Comparison of ENCODE assay signal across 11 mouse cellular contexts in genomic region chr2:74727640-74728302, GRCm38 (mm10). TPM values are rescaled to one million over a fixed set of nuclear protein-coding genes. Genes with fewer than 3 reads are reported as not detected.
A peak's percentile ranks its signal among the peaks of the same experiment; 100 is the strongest.
DNase-seq lines count a peak whose midpoint lies in the region; ATAC-seq lines count a peak whose summit lies in the region.
"Had no signal": no experiment of that assay in that cellular context is flagged by ENCODE, and none has a peak within 500 bp of the region (broad histone marks: within the 10 kb centered on the region; RNA-seq: fewer than 3 reads in every experiment).

No protein-coding gene starts in this region.

- peaks cover 100% of the 10 kb centered on the region for H3K27me3 ChIP-seq in forebrain, embryonic 10.5 days (ENCODE audit: poor library complexity, severe bottlenecking)
- peaks cover 92% of the 10 kb centered on the region for H3K27me3 ChIP-seq in forebrain, embryonic 16.5 days (replicated peaks; ENCODE audit: control insufficient read depth, insufficient read depth, low read length)
- peaks cover 95% of the 10 kb centered on the region for H3K27me3 ChIP-seq in hindbrain, embryonic 13.5 days
- no peaks in the 10 kb centered on the region for H3K27me3 ChIP-seq in neural tube, embryonic 12.5 days (replicated peaks)

- DNase-seq in forebrain, embryonic 10.5 days (ENCODE audit: extremely low spot score, low spot score), result no peak
- peak; percentile 60 to 72 for DNase-seq in kidney, postnatal 4 days
- DNase-seq in kidney, postnatal 10 days, result no peak
- DNase-seq in testis, postnatal 14 days (ENCODE audit: low spot score), result no peak
- DNase-seq in c-Kit-positive CD71-positive TER-119-positive erythroid progenitor cells, embryonic 14.5 days (ENCODE audit: low spot score), result no peak
- DNase-seq: spleen, adult 18-20 months had no signal

- no peak overlapping the region for H3K27ac ChIP-seq in forebrain, embryonic 10.5 days
- no peak overlapping the region for H3K27ac ChIP-seq in forebrain, embryonic 16.5 days (ENCODE audit: low read length)
- H3K27ac ChIP-seq in hindbrain, embryonic 13.5 days, result peak overlapping the region; percentile 97
- peak overlapping the region; percentile 93 for H3K27ac ChIP-seq in neural tube, embryonic 12.5 days
- H3K27ac ChIP-seq: forebrain, embryonic 15.5 days had no signal

- no peak for ATAC-seq in forebrain, embryonic 16.5 days
- peak; percentile 41; the same call in 1 of the 2 replicates for ATAC-seq in hindbrain, embryonic 13.5 days (ENCODE audit: low FRiP score)
- ATAC-seq in neural tube, embryonic 12.5 days (ENCODE audit: low FRiP score, low read depth), result peak; percentile 54
- ATAC-seq: forebrain, embryonic 15.5 days had no signal

- no peaks in the 10 kb centered on the region for H3K36me3 ChIP-seq in forebrain, embryonic 10.5 days (replicated peaks)
- H3K36me3 ChIP-seq in forebrain, embryonic 16.5 days (ENCODE audit: control insufficient read depth, insufficient read depth), result no peaks in the 10 kb centered on the region
- no peaks in the 10 kb centered on the region for H3K36me3 ChIP-seq in hindbrain, embryonic 13.5 days
- peaks cover 28% of the 10 kb centered on the region for H3K36me3 ChIP-seq in neural tube, embryonic 12.5 days
- H3K36me3 ChIP-seq: forebrain, embryonic 15.5 days had no signal

- peak overlapping the region; percentile 36 for H3K4me3 ChIP-seq in forebrain, embryonic 10.5 days
- H3K4me3 ChIP-seq in forebrain, embryonic 16.5 days (replicated peaks; ENCODE audit: low read length), result no peak overlapping the region
- peak overlapping the region; percentile 57 for H3K4me3 ChIP-seq in hindbrain, embryonic 13.5 days
- peak overlapping the region; percentile 56 for H3K4me3 ChIP-seq in neural tube, embryonic 12.5 days
- H3K4me3 ChIP-seq: forebrain, embryonic 15.5 days had no signal

- WGBS in forebrain, embryonic 10.5 days, result under 1% methylated on average over 25 of the region's 25 CpGs
- 2% methylated on average over 25 of the region's 25 CpGs for WGBS in forebrain, embryonic 16.5 days
- WGBS in hindbrain, embryonic 13.5 days, result 2% methylated on average over 25 of the region's 25 CpGs
- 2% methylated on average over 25 of the region's 25 CpGs for WGBS in neural tube, embryonic 12.5 days

- H3K4me2 ChIP-seq in forebrain, embryonic 16.5 days (ENCODE audit: low read length), result no peak overlapping the region
- H3K4me2 ChIP-seq in hindbrain, embryonic 13.5 days, result peak overlapping the region; percentile 83
- H3K4me2 ChIP-seq in neural tube, embryonic 12.5 days (replicated peaks), result peak overlapping the region; percentile 96
- H3K4me2 ChIP-seq: forebrain, embryonic 15.5 days had no signal

- no peak overlapping the region for H3K9ac ChIP-seq in forebrain, embryonic 16.5 days (replicated peaks; ENCODE audit: low read depth, low read length)
- H3K9ac ChIP-seq in hindbrain, embryonic 13.5 days, result peak overlapping the region; percentile 87
- peak overlapping the region; percentile 96 for H3K9ac ChIP-seq in neural tube, embryonic 12.5 days
- H3K9ac ChIP-seq: forebrain, embryonic 15.5 days had no signal

- H3K4me1 ChIP-seq in forebrain, embryonic 10.5 days, result peaks cover 7% of the 10 kb centered on the region
- no peaks in the 10 kb centered on the region for H3K4me1 ChIP-seq in forebrain, embryonic 16.5 days (replicated peaks; ENCODE audit: control insufficient read depth, insufficient read depth, low read length)
- peaks cover 57% of the 10 kb centered on the region for H3K4me1 ChIP-seq in hindbrain, embryonic 13.5 days (replicated peaks)
- peaks cover 93% of the 10 kb centered on the region for H3K4me1 ChIP-seq in neural tube, embryonic 12.5 days

- H3K9me3 ChIP-seq in forebrain, embryonic 10.5 days, result no peaks in the 10 kb centered on the region
- no peaks in the 10 kb centered on the region for H3K9me3 ChIP-seq in forebrain, embryonic 16.5 days (ENCODE audit: control insufficient read depth, low read length)
- no peaks in the 10 kb centered on the region for H3K9me3 ChIP-seq in hindbrain, embryonic 13.5 days
- no peaks in the 10 kb centered on the region for H3K9me3 ChIP-seq in neural tube, embryonic 12.5 days
- H3K9me3 ChIP-seq: forebrain, embryonic 15.5 days had no signal

RNA-seq across cellular contexts. Expression of gene Gm28230, which starts 1.2 kb away (rescaled TPM):
- polyA plus RNA-seq in forebrain, embryonic 10.5 days (2016; fragmentation: Nextera tagmentation; extraction: Ambion mirVana), result not detected in 2 replicates
- not detected in 2 replicates for polyA plus RNA-seq in forebrain, embryonic 16.5 days (2015; fragmentation: Nextera tagmentation; extraction: Ambion mirVana)
- 1.3 and 1.5 TPM in 2 replicates for polyA plus RNA-seq in hindbrain, embryonic 13.5 days (2015; fragmentation: Nextera tagmentation; extraction: Ambion mirVana)
- polyA plus RNA-seq in neural tube, embryonic 12.5 days (2016; fragmentation: Nextera tagmentation; extraction: Ambion mirVana), result 6.9 and 9.1 TPM in 2 replicates
- polyA plus RNA-seq: forebrain, embryonic 15.5 days; midbrain, postnatal 0 days had no signal

RNA-seq across cellular contexts. Expression of gene Hoxd4, which starts 16.0 kb away (rescaled TPM):
- not detected in 2 replicates for polyA plus RNA-seq in forebrain, embryonic 10.5 days (2016; fragmentation: Nextera tagmentation; extraction: Ambion mirVana)
- not detected in 2 replicates for polyA plus RNA-seq in forebrain, embryonic 16.5 days (2015; fragmentation: Nextera tagmentation; extraction: Ambion mirVana)
- polyA plus RNA-seq in hindbrain, embryonic 13.5 days (2015; fragmentation: Nextera tagmentation; extraction: Ambion mirVana), result 4.1 and 4.2 TPM in 2 replicates
- polyA plus RNA-seq in neural tube, embryonic 12.5 days (2016; fragmentation: Nextera tagmentation; extraction: Ambion mirVana), result 14.2 and 16.0 TPM in 2 replicates
- polyA plus RNA-seq: forebrain, embryonic 15.5 days; midbrain, postnatal 0 days had no signal

RNA-seq across cellular contexts. Expression of gene Hoxd3, which starts 16.0 kb away (rescaled TPM):
- 0.10 TPM in 1 of 2 replicates, not detected in the other for polyA plus RNA-seq in forebrain, embryonic 10.5 days (2016; fragmentation: Nextera tagmentation; extraction: Ambion mirVana)
- polyA plus RNA-seq in forebrain, embryonic 16.5 days (2015; fragmentation: Nextera tagmentation; extraction: Ambion mirVana), result not detected in 2 replicates
- polyA plus RNA-seq in hindbrain, embryonic 13.5 days (2015; fragmentation: Nextera tagmentation; extraction: Ambion mirVana), result 76.0 and 82.5 TPM in 2 replicates
- 55.9 and 68.9 TPM in 2 replicates for polyA plus RNA-seq in neural tube, embryonic 12.5 days (2016; fragmentation: Nextera tagmentation; extraction: Ambion mirVana)
- polyA plus RNA-seq: forebrain, embryonic 15.5 days; midbrain, postnatal 0 days had no signal

RNA-seq across cellular contexts. Expression of gene Hoxd8, which starts 23.4 kb away (rescaled TPM):
- not detected in 2 replicates for polyA plus RNA-seq in forebrain, embryonic 10.5 days (2016; fragmentation: Nextera tagmentation; extraction: Ambion mirVana)
- polyA plus RNA-seq in forebrain, embryonic 16.5 days (2015; fragmentation: Nextera tagmentation; extraction: Ambion mirVana), result not detected in 2 replicates
- 0.79 and 1.5 TPM in 2 replicates for polyA plus RNA-seq in hindbrain, embryonic 13.5 days (2015; fragmentation: Nextera tagmentation; extraction: Ambion mirVana)
- 20.8 and 21.4 TPM in 2 replicates for polyA plus RNA-seq in neural tube, embryonic 12.5 days (2016; fragmentation: Nextera tagmentation; extraction: Ambion mirVana)
- polyA plus RNA-seq: midbrain, postnatal 0 days had no signal

RNA-seq across cellular contexts. Expression of gene Hoxd9, which starts 30.2 kb away (rescaled TPM):
- polyA plus RNA-seq in forebrain, embryonic 10.5 days (2016; fragmentation: Nextera tagmentation; extraction: Ambion mirVana), result not detected in 2 replicates
- not detected in 2 replicates for polyA plus RNA-seq in forebrain, embryonic 16.5 days (2015; fragmentation: Nextera tagmentation; extraction: Ambion mirVana)
- polyA plus RNA-seq in hindbrain, embryonic 13.5 days (2015; fragmentation: Nextera tagmentation; extraction: Ambion mirVana), result not detected in 2 replicates
- polyA plus RNA-seq in neural tube, embryonic 12.5 days (2016; fragmentation: Nextera tagmentation; extraction: Ambion mirVana), result 34.4 and 36.8 TPM in 2 replicates
- polyA plus RNA-seq: forebrain, embryonic 15.5 days; midbrain, postnatal 0 days had no signal

Comparison
In these comparisons a context has a peak if more than half of its experiments do, and no peak if none do; other contexts are left out.
1. DNase-seq: peak in kidney, postnatal 4 days (2 of 2); none in forebrain, embryonic 10.5 days (single experiment), kidney, postnatal 10 days (single experiment), testis, postnatal 14 days (single experiment) and c-Kit-positive CD71-positive TER-119-positive erythroid progenitor cells, embryonic 14.5 days (single experiment).
2. H3K27ac ChIP-seq: peak in hindbrain, embryonic 13.5 days (single experiment) and neural tube, embryonic 12.5 days (single experiment); none in forebrain, embryonic 10.5 days (single experiment) and forebrain, embryonic 16.5 days (single experiment).
3. RNA of gene Hoxd3, which starts 16.0 kb away (polyA plus RNA-seq): 76.0 to 82.5 TPM in hindbrain, embryonic 13.5 days and 55.9 to 68.9 TPM in neural tube, embryonic 12.5 days; 0.10 TPM in forebrain, embryonic 10.5 days and not detected in forebrain, embryonic 16.5 days; every median in the first group is over 10 times any median in the second.